Mouse (Mus musculus) kidney, postnatal 4 days (tissue): Measurements from ENCODE around the gene Sipa1.

ENCODE experiments used
- DNase-seq, 2 experiments: peaks; one replicate each; pipeline ENCODE4 v3.0.0; 2021; ENCODE audit warnings: mixed read lengths in 2 of 2

The Sipa1 gene

GRCm38 (mm10) chr19:5686437-5686836 is 22.9 kb upstream of the Sipa1 start:
- no peak for DNase-seq

GRCm38 (mm10) chr19:5685861-5686260 is 22.4 kb upstream of the Sipa1 start:
- DNase-seq, result no peak

- DNase-seq, result no peak
These were observed 21.9 kb upstream of the Sipa1 start for GRCm38 (mm10) chr19:5685431-5685830.

- no peak for DNase-seq
These were observed 21.5 kb upstream of the Sipa1 start for GRCm38 (mm10) chr19:5684985-5685384.

GRCm38 (mm10) chr19:5684236-5684635 is 20.7 kb upstream of the Sipa1 start:
- no peak for DNase-seq

GRCm38 (mm10) chr19:5680432-5680831 is 16.9 kb upstream of the Sipa1 start:
- no peak for DNase-seq

- no peak for DNase-seq
These were observed 4.9 kb upstream of the Sipa1 start for GRCm38 (mm10) chr19:5668372-5668771.

GRCm38 (mm10) chr19:5666386-5666785 is 2.9 kb upstream of the Sipa1 start:
- no peak for DNase-seq

- no peak for DNase-seq
These were observed 2.0 kb upstream of the Sipa1 start for GRCm38 (mm10) chr19:5665465-5665864.

GRCm38 (mm10) chr19:5664669-5665257 is 1.3 kb upstream of the Sipa1 start:
- no peak for DNase-seq

- DNase-seq, result no peak
These were observed 1.2 kb downstream of the Sipa1 start for GRCm38 (mm10) chr19:5662310-5662709.

GRCm38 (mm10) chr19:5660942-5661751 is 2.4 kb downstream of the Sipa1 start:
- peak; percentile 46 to 61 for DNase-seq

GRCm38 (mm10) chr19:5654720-5655298 is 8.7 kb downstream of the Sipa1 start:
- no peak for DNase-seq

- peak; percentile 40 to 62 for DNase-seq
These were observed 9.4 kb downstream of the Sipa1 start for GRCm38 (mm10) chr19:5653969-5654719.

GRCm38 (mm10) chr19:5652570-5652969 is 10.9 kb downstream of the Sipa1 start:
- no peak for DNase-seq

GRCm38 (mm10) chr19:5651502-5652274 is 11.8 kb downstream of the Sipa1 start:
- DNase-seq, result no peak

- peak; percentile 46 to 58 for DNase-seq
These were observed 14.2 kb downstream of the Sipa1 start for GRCm38 (mm10) chr19:5649298-5649741.

GRCm38 (mm10) chr19:5648401-5649297 is 14.9 kb downstream of the Sipa1 start:
- peak; percentile 83 to 89 for DNase-seq

- DNase-seq, result peak; percentile 1 to 2
These were observed 15.7 kb downstream of the Sipa1 start for GRCm38 (mm10) chr19:5647791-5648190.

- peak; percentile 1 to 3 for DNase-seq
These were observed 16.7 kb downstream of the Sipa1 start for GRCm38 (mm10) chr19:5646731-5647330.

- peak in 1 of 2 experiments; percentile 0 for DNase-seq
These were observed 18.2 kb downstream of the Sipa1 start for GRCm38 (mm10) chr19:5645280-5645679.
